Mouse (Mus musculus): ENCODE data around the gene Mboat2. TPM values are rescaled to one million over a fixed set of nuclear protein-coding genes. Genes with fewer than 3 reads are reported as not detected.

Gene Mboat2
- polyA plus RNA-seq, 1 experiment from 2014 or later = 49.9 TPM

DNA sequence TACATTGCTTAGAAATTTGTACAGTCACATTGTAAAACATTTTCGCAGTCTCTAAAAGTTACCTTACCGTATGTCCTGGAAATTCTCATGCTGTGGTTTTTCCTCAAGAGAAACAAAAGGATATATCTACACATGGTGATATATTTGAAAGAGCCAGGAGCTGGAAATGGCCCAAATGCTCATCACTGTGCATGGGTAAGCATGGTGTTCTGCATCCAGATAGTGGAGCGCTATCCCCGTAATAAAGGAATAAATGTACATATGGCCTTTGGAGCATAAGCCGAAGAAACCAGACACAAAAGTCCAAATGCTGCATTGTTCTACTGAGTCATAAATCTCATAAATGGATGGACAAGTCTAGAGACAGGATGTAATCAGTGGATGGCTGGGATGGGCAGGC is 72.1 kb downstream of the Mboat2 start:
- Histone ChIP-seq H3K4me3 (no peak overlapping the region), H3K4me1 (no peaks in the 10 kb centered on the region), H3K27me3 (no peaks in the 10 kb centered on the region), H3K9me3 (no peaks in the 10 kb centered on the region), H3K27ac (no peak overlapping the region), H3K4me2 (no peak overlapping the region), H3K9ac (no peak overlapping the region), H3K36me3 (peaks cover 52% of the 10 kb centered on the region)
- ATAC-seq (ENCODE audit: insufficient number of reproducible peaks, insufficient read depth, low FRiP score, low TSS enrichment, low read depth) = no peak
- WGBS = 98% methylated on average over 5 of the region's 5 CpGs

DNA sequence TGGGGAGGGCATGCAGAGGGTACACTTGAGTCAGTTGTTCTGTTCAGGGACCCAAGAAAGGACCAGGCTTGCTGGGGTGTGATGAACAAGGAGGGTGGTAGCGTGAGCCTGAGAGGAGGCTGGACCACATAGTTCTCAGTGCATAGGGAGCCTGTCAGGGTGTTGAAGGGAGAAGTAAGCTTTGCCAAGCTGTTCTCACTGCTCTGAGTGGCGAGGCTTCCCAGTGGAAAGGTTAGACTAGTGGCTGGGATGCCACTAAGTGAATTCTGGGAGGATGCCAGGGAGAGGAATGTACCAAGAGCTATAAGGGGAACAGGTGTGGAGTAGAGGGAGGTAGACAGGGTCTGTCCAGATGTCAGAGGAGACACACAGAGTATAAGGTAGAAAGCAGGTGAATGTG is 77.2 kb downstream of the Mboat2 start:
- no peaks in the 10 kb centered on the region for H3K27me3 ChIP-seq
- H3K4me1 ChIP-seq = peaks cover 11% of the 10 kb centered on the region
- no peak overlapping the region for H3K9ac ChIP-seq
- no peak overlapping the region for H3K4me3 ChIP-seq
- no peaks in the 10 kb centered on the region for H3K9me3 ChIP-seq
- ATAC-seq (ENCODE audit: insufficient number of reproducible peaks, insufficient read depth, low FRiP score, low TSS enrichment, low read depth) = no peak
- no peak overlapping the region for H3K27ac ChIP-seq
- 96% methylated on average over 2 of the region's 2 CpGs for WGBS
- H3K4me2 ChIP-seq = no peak overlapping the region
- peaks cover 39% of the 10 kb centered on the region for H3K36me3 ChIP-seq

DNA sequence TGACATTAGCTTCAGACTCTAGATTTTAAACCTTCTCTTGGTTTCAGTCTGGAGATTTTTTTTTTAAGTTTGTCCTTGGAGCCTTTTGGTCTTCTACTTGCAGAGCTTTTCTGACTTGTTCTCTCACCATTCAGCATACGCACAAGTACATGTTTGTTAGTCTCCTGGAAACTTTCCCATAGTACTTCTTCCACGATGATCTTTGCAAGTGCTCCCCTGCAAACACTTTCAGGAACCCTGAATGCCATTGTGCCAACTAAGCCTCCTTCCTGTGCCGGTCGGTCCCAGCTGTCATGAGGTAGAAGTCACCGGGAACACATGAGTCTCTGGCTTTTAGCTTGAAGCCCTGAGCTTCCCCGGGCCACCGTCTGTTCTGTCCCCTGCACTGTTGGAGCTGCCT is 79.0 kb downstream of the Mboat2 start:
- ATAC-seq (ENCODE audit: insufficient number of reproducible peaks, insufficient read depth, low FRiP score, low TSS enrichment, low read depth) = no peak
- Histone ChIP-seq H3K27ac (no peak overlapping the region), H3K4me3 (no peak overlapping the region), H3K36me3 (peaks cover 32% of the 10 kb centered on the region), H3K4me1 (peaks cover 16% of the 10 kb centered on the region), H3K27me3 (no peaks in the 10 kb centered on the region), H3K4me2 (no peak overlapping the region), H3K9me3 (no peaks in the 10 kb centered on the region), H3K9ac (no peak overlapping the region)
- 87% methylated on average over 7 of the region's 7 CpGs for WGBS

DNA sequence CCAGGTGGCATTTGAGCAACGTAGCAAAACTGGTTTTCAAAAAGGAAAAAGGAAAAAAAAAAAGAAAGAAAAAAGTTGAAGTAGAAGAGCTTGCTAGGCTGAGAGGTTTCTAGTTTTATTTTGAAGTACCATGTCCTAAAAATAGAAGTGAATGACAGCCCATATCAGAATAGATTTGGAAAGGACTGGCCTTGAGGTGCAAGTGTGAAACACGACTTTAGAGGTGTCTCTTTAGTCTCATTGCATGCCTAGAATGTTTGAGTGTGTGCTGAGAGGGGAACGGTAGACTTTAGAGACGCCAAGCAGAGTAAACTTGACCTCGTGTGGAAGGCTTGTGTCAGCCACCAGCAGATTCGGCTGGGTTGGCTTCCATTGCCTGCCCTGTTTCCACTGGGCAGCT is 81.5 kb downstream of the Mboat2 start:
- no peak for ATAC-seq (ENCODE audit: insufficient number of reproducible peaks, insufficient read depth, low FRiP score, low TSS enrichment, low read depth)
- Histone ChIP-seq H3K9ac (no peak overlapping the region), H3K9me3 (no peaks in the 10 kb centered on the region), H3K27ac (no peak overlapping the region), H3K27me3 (no peaks in the 10 kb centered on the region), H3K4me1 (peaks cover 16% of the 10 kb centered on the region), H3K4me2 (no peak overlapping the region), H3K4me3 (no peak overlapping the region), H3K36me3 (peaks cover 41% of the 10 kb centered on the region)
- WGBS = 55% methylated on average over 6 of the region's 6 CpGs

DNA sequence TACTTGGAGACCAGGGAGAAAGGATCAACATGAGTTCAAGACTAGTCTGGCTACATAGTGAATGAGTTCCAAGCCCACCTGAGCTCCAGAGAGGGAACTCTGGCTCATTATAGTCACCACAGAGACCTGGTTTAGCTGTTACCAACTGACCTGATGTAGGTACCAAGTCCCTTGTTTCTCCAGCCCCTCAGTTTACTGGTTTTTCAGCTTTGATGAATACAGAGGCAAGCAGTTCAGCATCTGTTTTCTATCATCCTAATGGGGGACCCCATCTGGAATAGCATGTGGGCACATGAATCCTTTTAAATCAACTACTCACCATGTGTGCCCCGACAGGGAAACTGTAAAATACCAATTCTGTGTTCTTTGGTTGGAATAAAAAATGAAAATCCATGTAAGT is 82.2 kb downstream of the Mboat2 start:
- H3K4me1 ChIP-seq = peaks cover 16% of the 10 kb centered on the region
- no peak overlapping the region for H3K27ac ChIP-seq
- H3K36me3 ChIP-seq = peaks cover 37% of the 10 kb centered on the region
- ATAC-seq (ENCODE audit: insufficient number of reproducible peaks, insufficient read depth, low FRiP score, low TSS enrichment, low read depth) = no peak
- H3K27me3 ChIP-seq = no peaks in the 10 kb centered on the region
- no peaks in the 10 kb centered on the region for H3K9me3 ChIP-seq
- H3K9ac ChIP-seq = no peak overlapping the region
- H3K4me2 ChIP-seq = no peak overlapping the region
- WGBS = 26% methylated on average over 1 of the region's 1 CpGs
- H3K4me3 ChIP-seq = no peak overlapping the region

DNA sequence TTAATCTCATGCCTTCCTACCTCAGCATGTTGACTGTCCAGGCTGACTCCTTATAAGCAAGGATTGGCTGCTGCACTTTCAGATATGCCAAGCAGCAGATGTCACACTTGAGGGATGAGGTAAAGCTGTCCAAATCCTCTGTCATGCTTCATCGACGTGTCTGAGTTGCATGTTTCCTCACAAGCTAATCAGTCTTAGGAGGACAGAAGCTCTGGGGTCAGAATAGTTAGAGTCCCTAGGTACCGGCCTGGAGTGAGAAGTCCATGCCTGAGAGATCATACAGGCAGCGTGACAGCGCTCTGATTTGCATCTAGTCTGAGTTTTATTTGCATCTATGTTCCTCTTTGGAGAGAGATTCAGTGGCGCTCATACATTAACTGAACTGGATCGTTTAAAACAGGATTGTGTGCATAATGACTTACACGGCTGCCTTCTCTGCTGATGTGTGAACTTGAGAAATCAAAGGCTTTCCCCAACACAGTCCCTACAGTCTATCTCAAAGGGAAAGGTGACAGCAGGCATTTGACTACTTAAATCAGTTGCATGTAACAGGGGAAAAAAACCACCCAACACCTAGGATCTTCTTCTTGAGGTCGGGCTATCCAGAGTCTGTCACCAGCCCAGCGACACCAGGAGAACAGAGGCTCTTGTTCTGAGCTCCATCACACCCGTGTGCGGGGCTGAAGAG is 88.0 kb downstream of the Mboat2 start:
- H3K9ac ChIP-seq = no peak overlapping the region
- H3K27me3 ChIP-seq = no peaks in the 10 kb centered on the region
- H3K36me3 ChIP-seq = peaks cover 25% of the 10 kb centered on the region; the same call in 1 of the 2 replicates
- WGBS = 78% methylated on average over 12 of the region's 12 CpGs
- no peak overlapping the region for H3K4me2 ChIP-seq
- no peaks in the 10 kb centered on the region for H3K9me3 ChIP-seq
- ATAC-seq (ENCODE audit: insufficient number of reproducible peaks, insufficient read depth, low FRiP score, low TSS enrichment, low read depth) = no peak
- H3K4me1 ChIP-seq = no peaks in the 10 kb centered on the region; the same call in 1 of the 2 replicates
- no peak overlapping the region for H3K27ac ChIP-seq
- no peak overlapping the region for H3K4me3 ChIP-seq

DNA sequence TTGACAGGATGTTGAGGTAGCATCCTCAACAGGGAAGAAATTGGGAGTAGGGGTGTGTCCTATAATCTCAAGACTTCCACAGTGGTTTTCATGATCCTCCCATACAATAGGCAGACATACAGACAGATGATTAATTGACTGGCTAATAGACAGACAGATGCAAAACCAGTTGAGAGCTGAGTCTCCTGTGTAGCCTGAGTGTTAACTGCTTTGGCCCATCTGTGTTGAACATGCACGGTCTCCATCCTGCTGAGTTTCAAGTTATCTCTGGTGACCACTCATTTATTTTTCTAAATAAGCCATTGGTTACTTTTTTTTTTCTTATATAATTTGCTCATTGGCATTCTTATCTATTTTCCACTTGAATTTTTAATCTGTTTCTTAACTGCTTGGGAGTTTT is 90.2 kb downstream of the Mboat2 start:
- Histone ChIP-seq H3K36me3 (peaks cover 15% of the 10 kb centered on the region; the same call in 1 of the 2 replicates), H3K4me3 (no peak overlapping the region), H3K9me3 (no peaks in the 10 kb centered on the region), H3K27me3 (no peaks in the 10 kb centered on the region), H3K4me1 (peaks cover 11% of the 10 kb centered on the region), H3K27ac (no peak overlapping the region), H3K4me2 (no peak overlapping the region), H3K9ac (no peak overlapping the region)
- WGBS = 98% methylated on average over 1 of the region's 1 CpGs
- ATAC-seq (ENCODE audit: insufficient number of reproducible peaks, insufficient read depth, low FRiP score, low TSS enrichment, low read depth) = no peak

DNA sequence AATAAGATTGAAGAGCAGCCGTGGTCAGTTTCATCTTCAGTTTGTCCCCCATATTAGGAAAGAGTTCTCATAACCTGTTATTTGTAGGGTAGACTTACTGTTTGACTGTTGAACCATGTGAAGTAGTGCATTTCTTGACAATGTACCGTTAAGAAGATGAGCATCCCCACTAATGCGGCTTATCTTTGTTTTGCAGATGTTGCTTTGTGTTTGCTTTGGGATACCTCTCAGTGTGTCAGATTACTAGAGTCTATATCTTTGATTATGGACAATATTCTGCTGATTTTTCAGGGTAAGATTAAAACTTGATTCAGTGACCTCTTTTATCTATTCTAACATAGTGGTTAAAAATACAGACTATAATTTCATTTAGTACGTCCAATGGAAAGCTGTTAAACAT is 93.3 kb downstream of the Mboat2 start:
- H3K9ac ChIP-seq = no peak overlapping the region
- peaks cover 11% of the 10 kb centered on the region for H3K4me1 ChIP-seq
- H3K27me3 ChIP-seq = no peaks in the 10 kb centered on the region
- 82% methylated on average over 4 of the region's 4 CpGs for WGBS
- H3K27ac ChIP-seq = no peak overlapping the region
- ATAC-seq (ENCODE audit: insufficient number of reproducible peaks, insufficient read depth, low FRiP score, low TSS enrichment, low read depth) = no peak
- no peaks in the 10 kb centered on the region for H3K9me3 ChIP-seq
- H3K4me2 ChIP-seq = no peak overlapping the region
- H3K4me3 ChIP-seq = no peak overlapping the region
- H3K36me3 ChIP-seq = peaks cover 14% of the 10 kb centered on the region

DNA sequence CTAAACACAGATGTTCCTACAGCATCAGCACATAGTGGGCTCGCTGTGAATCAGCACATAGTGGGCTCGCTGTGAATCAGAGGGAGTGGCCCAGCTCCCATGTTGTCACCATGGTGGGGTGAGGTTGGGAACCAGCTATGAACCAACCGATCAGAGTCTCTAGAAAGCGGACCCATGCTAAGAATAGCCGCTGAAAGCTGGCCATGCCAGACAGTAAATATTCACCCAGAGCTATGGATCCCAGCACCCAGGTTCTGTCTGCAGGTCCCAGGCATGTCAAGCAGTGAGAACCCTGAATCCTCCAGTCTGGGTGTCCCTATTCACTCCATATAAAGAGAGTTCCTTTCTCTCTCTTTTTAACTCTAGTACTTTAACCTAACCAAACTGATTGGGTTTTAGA is 94.6 kb downstream of the Mboat2 start:
- H3K9me3 ChIP-seq = no peaks in the 10 kb centered on the region
- no peak overlapping the region for H3K27ac ChIP-seq
- no peak for ATAC-seq (ENCODE audit: insufficient number of reproducible peaks, insufficient read depth, low FRiP score, low TSS enrichment, low read depth)
- H3K4me3 ChIP-seq = no peak overlapping the region
- peaks cover 11% of the 10 kb centered on the region for H3K4me1 ChIP-seq
- H3K27me3 ChIP-seq = no peaks in the 10 kb centered on the region
- H3K36me3 ChIP-seq = peaks cover 14% of the 10 kb centered on the region
- H3K4me2 ChIP-seq = no peak overlapping the region
- WGBS = 77% methylated on average over 5 of the region's 5 CpGs
- no peak overlapping the region for H3K9ac ChIP-seq

DNA sequence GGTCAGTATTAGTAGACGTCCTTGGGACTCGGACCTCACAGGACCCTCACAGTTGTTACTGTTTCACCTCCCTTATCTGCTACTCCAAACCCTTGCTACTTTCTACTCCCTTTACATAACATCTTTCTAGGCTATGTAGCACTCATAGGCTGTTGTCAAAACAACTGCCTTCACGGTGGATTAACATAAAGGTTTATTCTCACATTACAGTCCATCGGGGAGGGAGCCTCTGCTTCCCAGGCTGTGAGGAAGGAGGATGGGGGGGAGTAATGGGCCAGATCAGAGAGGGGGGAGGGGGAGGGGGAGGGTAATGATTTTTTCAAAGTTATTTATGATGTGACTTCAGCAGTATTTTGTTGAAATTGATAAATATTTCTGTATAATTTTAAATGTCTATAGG is 95.0 kb downstream of the Mboat2 start:
- Histone ChIP-seq H3K27me3 (no peaks in the 10 kb centered on the region), H3K4me2 (no peak overlapping the region), H3K9ac (no peak overlapping the region), H3K9me3 (no peaks in the 10 kb centered on the region), H3K36me3 (peaks cover 14% of the 10 kb centered on the region), H3K4me3 (no peak overlapping the region), H3K27ac (no peak overlapping the region), H3K4me1 (peaks cover 11% of the 10 kb centered on the region)
- ATAC-seq (ENCODE audit: insufficient number of reproducible peaks, insufficient read depth, low FRiP score, low TSS enrichment, low read depth) = no peak
- WGBS = 17% methylated on average over 4 of the region's 4 CpGs

DNA sequence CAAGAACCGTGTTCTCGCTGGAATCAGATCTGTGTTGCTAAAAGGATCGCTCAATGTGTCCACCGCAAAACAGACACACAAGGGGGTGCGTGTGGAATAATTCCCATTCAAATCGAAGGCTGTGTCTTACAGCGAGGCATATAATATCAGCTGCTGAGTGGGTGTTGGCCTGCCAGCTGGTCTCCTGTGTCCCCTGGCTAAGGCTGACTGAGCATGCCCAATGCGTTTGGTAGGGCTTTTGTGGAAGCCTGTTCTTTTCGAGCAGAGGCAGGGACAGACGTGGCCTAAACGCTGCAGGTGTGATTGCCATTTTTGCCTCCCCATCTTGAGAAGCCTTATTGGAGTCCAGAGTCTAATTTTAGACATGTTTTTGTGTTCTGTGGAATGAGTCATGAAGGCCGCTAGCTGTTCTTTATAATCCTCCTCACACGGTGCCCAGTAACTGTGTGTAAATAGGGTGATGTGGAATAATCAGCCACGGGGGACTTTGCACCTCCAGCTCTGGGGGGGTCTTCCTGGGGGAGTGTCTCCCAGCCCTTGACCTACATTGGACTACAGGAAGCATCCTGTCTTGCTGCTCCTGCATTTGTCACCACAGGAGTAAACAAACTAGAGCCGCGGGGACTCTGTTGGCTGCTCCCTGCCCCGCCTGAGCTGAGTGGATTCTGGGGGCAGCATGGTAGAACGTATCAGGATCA is 97.5 kb downstream of the Mboat2 start:
- no peak overlapping the region for H3K9ac ChIP-seq
- no peak overlapping the region for H3K4me3 ChIP-seq
- 76% methylated on average over 18 of the region's 18 CpGs for WGBS
- no peak overlapping the region for H3K27ac ChIP-seq
- ATAC-seq (ENCODE audit: insufficient number of reproducible peaks, insufficient read depth, low FRiP score, low TSS enrichment, low read depth) = no peak
- H3K36me3 ChIP-seq = peaks cover 14% of the 10 kb centered on the region
- no peaks in the 10 kb centered on the region for H3K9me3 ChIP-seq
- H3K4me2 ChIP-seq = no peak overlapping the region
- peaks cover 14% of the 10 kb centered on the region for H3K4me1 ChIP-seq
- no peaks in the 10 kb centered on the region for H3K27me3 ChIP-seq

DNA sequence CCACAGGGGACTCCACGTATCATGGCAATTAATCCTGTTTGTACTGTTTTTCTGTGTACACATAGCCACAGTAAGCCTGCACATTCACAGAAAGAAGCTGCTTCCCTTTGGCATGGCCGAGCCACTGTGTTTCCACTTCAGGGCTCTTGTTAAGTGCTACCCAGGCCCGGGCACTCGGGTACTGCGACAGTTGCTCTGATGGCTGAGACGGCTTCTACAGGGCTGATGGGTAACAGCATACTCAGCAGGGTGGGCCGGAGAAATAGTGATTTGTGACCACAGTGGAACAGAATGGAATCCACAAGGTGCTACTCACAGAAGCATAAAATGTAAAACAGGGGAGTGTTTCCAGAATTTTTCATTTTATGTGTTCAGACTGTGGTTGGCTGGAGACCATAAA is 98.4 kb downstream of the Mboat2 start:
- no peak for ATAC-seq (ENCODE audit: insufficient number of reproducible peaks, insufficient read depth, low FRiP score, low TSS enrichment, low read depth)
- H3K9me3 ChIP-seq = no peaks in the 10 kb centered on the region
- no peak overlapping the region for H3K4me2 ChIP-seq
- WGBS = 81% methylated on average over 7 of the region's 7 CpGs
- peaks cover 14% of the 10 kb centered on the region for H3K36me3 ChIP-seq
- H3K4me1 ChIP-seq = peaks cover 18% of the 10 kb centered on the region
- no peak overlapping the region for H3K4me3 ChIP-seq
- no peaks in the 10 kb centered on the region for H3K27me3 ChIP-seq
- H3K9ac ChIP-seq = no peak overlapping the region
- H3K27ac ChIP-seq = no peak overlapping the region
